Mouse (Mus musculus) 3134 (cell line): ENCODE data around the gene Sohlh2.
A peak's percentile ranks its signal among the peaks of the same experiment; 100 is the strongest.
"Not testable (repeated sequence)": the region's sequence is repeated elsewhere in the genome, so short reads cannot be mapped to it uniquely, and the experiment has no call there.

ENCODE experiments used
- DNase-seq: peaks from one replicate; pipeline ENCODE4 v3.0.0-alpha.2; 2011; ENCODE audit warnings: low spot score; ENCODE audit not compliant: insufficient read length; ENCODE audit errors: extremely low read depth

The Sohlh2 gene

GRCm38 (mm10) chr3:55203621-55204020, 21.8 kb downstream of the Sohlh2 start:
- not testable (repeated sequence) for DNase-seq

- DNase-seq, result no peak
Measured at GRCm38 (mm10) chr3:55206413-55206812, 24.6 kb downstream of the Sohlh2 start.

DNA sequence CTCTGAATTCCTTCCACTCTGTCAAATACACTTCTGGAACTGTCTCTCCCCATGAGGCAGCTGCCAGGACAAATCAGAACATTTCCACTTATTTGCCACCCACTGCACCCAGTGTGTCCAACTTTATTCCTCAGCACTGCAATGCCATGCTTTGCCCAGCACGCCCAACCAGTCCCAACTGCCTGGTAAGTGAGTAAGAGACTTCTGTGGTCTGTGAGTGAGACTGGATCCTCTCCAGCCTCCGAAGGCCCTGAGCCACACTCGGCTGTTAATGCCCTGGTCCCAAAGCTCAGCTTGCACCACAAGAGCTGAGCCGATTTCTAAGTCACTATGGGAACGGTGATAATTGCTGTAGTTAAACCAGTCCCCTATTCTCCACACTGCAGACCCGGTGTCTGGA, 25.8 kb downstream of the Sohlh2 start:
- peak; percentile 64 for DNase-seq

- DNase-seq, result no peak
Measured at GRCm38 (mm10) chr3:55212254-55212653, 30.4 kb downstream of the Sohlh2 start.

- DNase-seq, result peak; percentile 45
Measured at GRCm38 (mm10) chr3:55213785-55214184, 32.0 kb downstream of the Sohlh2 start.

DNA sequence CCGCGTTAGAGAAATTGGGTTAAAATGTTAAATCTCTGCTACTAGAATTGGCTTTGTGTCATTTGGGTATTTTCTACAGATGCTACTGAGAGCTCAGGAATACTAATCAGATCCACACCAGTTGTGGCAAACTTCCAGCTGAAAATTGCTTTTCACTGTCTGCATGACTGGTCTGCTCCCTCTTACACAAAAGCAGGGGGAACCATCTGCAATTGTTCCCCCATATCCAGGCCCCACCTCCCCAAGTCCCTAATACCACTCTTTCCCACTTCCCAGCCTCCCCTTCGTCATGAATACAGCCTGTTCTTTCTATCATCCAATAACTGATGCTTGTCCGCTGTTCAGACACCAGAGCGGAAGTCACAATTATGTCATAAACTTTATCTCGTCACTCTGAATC, 32.6 kb downstream of the Sohlh2 start:
- no peak for DNase-seq

DNA sequence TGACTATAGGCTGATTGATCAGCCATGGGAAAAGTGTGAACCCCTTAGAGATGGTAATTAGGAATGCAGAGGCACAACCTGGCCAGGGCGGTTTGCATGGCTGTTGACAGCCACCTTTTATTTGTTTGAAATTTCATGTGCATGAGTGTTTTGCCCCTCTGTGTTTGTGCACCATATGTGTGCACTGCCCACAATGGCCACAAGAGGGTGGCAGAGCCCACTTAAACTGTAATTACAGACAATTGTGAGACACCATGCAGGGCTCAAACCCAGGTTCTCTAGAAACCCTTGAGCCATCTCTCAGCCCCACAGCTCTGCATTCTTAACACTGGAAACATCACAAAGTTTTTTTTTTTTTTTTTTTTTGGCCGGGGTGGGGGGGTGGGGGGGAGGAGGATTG, 40.7 kb downstream of the Sohlh2 start:
- DNase-seq, result no peak

DNA sequence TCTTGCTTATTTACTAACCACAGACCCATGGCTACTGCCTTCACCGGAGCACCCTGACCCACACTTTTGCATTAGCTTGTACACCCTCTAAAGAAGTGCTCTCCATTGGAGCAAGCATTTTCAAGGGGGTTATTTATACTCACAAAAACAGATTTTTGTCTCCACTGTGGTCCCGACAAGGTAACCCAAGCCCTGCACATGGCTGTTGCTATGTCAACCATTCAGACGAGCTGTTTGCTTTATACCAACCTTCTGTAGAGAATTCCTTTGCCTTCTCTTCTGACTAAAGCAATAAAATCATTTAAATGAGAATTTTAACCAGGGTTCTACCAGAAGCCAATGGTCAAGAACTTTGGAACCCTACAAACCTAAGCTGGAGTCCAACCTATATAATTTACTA, 42.0 kb downstream of the Sohlh2 start:
- DNase-seq, result no peak

DNA sequence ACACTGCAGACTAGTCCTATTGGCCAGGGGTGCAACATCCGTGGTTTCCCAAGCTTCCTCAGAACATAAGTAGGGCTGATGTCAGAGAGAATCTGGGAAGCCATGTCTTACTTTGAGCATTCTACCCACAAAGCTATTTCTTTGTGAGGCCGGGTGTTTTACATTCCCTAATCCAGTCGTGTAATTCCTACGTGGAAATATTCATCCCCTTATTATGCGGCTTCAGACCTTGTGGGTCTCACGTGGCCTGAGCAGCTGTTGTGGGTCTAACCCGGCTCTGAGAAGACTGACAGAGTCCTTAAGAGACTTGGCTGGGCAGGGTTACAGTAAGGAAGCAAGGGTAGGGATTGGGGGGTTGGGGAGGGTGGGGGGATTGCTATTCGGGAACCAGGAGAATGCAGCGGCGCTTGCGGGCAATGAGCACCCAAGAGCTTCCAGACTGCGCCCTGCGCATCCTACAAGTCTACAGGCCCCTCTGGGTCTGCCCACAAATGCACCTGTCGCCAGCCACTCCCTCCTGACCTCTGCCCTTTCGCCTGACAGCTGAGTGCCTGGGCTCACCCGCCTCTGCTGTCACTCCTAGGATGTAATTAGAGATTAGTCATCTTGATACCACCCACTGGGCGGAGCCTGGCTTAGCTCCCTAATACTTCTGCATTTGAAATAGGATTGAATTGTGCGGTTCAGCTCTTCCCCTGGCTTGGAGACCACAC, 44.8 kb downstream of the Sohlh2 start:
- DNase-seq, result no peak

DNA sequence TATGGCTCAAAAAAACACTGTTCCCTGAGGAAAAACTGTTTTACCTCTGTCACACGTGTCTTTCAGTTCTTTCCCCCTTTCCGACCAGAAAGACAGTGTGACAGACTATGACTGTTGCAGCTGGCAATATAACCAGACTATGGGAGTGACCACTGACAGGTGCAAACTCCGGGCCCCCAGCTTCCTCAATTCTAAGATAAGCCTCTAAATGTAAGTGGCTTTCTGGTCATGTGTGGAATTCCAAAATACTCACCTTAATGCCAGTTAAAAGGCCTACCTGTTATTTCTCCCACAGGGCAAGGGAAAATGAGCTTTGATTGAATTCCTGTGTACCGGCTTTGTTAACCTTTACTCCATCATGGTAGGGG, 45.4 kb downstream of the Sohlh2 start:
- no peak for DNase-seq

DNA sequence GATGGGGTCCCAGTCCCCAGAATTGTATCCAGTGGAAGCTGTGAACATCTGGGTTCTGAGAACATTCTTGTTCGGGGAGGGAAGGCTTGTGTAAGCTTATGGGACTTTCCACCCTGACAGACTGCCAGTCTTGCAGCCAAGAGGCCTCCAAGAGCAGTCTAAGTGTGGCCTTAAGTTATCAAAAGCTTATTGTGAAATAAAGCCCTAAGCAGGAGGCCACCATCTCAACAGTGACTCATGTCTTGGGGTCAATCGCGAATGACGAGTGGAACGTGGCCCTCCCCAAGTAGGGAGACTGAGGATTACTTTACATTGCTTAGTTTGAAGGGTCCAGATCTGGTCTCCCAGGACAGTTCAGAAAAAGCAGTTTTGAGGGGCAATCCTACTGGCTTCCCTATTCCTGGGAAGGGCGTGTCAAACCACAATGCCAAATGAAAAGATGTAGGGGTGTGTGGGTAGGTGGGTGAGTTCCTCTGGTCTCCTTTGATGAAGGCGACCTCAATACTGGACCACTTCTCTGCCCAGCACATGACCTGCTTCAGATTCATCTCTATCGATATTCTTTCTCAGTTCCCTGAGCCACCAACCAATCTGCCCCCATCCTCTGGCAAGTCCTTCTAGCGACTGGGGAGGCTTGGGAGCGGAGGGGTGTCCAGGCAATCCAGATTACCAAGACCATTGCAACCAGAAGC, 60.0 kb downstream of the Sohlh2 start, which contains the start of gene Dclk1:
Gene Dclk1, plus strand, starts transcription at position 635 of the 692 bp plus-strand sequence.
- DNase-seq, result peak; percentile 49

- DNase-seq, result peak; percentile 85
Measured at GRCm38 (mm10) chr3:55242422-55243055, 60.7 kb downstream of the Sohlh2 start.

GRCm38 (mm10) chr3:55243056-55243471, 61.2 kb downstream of the Sohlh2 start:
- no peak for DNase-seq

GRCm38 (mm10) chr3:55244087-55244486, 62.3 kb downstream of the Sohlh2 start:
- DNase-seq, result no peak

- no peak for DNase-seq
Measured at GRCm38 (mm10) chr3:55246618-55247272, 64.9 kb downstream of the Sohlh2 start.

DNA sequence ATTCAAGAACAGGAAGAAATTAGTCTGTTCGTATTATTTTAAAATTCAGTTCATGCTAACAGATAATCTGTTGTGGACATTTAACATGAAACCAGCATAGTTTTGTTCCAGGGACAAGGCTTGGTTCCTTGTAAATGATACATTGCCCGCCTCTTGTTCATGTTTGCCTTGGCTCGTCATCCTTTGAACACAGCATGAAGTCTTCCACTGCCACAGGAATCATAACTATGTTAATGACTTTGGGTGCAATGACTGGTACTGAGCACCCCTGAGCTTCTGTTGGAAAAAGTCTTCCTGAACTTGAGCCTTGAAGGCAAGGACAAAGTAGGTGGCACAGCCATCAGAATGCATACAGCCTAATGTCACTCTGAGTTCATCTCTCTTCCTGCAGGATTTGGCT, 66.2 kb downstream of the Sohlh2 start:
- no peak for DNase-seq

DNA sequence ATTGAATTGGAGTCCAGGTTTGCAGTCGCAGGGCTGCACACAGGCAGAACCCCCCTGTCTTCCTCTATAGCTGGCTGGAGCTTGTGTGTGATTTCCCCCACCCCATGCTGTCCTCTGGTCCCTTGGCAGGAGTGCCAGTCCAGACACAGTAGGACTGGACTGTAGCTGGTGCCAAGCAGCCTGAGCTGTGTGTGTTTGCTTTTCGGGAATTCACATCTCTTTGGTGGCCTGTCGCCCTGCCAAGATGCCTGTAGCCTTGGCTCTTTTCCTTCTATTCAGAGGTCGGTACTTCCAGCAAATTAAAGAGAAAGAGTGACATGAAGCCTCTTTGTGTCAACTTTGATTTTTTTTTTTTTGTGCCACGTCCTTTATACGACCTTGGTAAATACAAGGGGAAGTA, 66.7 kb downstream of the Sohlh2 start:
- DNase-seq, result peak; percentile 57

- no peak for DNase-seq
Measured at GRCm38 (mm10) chr3:55250631-55251030, 68.8 kb downstream of the Sohlh2 start.
